Mouse (Mus musculus) lung, postnatal 0 days (tissue): Measurements from ENCODE around the gene Psd4. TPM values are rescaled to one million over a fixed set of nuclear protein-coding genes. Genes with fewer than 3 reads are reported as not detected.

Experiments
- ATAC-seq: fragments of 200-750 bp; cut with Nextera tagmentation; 2 replicates; pipeline ENCODE4 v1.8.0; 2017; ENCODE audit warnings: moderate library complexity
- DNase-seq: peaks from one replicate; pipeline ENCODE4 v3.0.0-alpha.2; 2016; ENCODE audit warnings: low spot score
- H3K27ac ChIP-seq: fragments of 300-500 bp; sonication (generic); 2 replicates; pipeline ENCODE4 v1.5.1; 2014; ENCODE audit warnings: antibody characterized with exemption, mild to moderate bottlenecking, low read length, mixed read lengths
- H3K27me3 ChIP-seq: fragments of 300-500 bp; sonication (generic); replicated peaks from 2 replicates; pipeline ENCODE4 v1.6.1; 2014; ENCODE audit warnings: low read length, mixed read lengths; ENCODE audit not compliant: insufficient read depth
- H3K36me3 ChIP-seq: fragments of 300-500 bp; sonication (generic); 2 replicates; pipeline ENCODE4 v1.6.1; 2014; ENCODE audit warnings: low read length, mixed read lengths; ENCODE audit not compliant: insufficient read depth
- H3K4me1 ChIP-seq: fragments of 300-500 bp; sonication (generic); 2 replicates; pipeline ENCODE4 v1.6.1; 2014; ENCODE audit warnings: antibody characterized with exemption, low read depth, low read length, mixed read lengths; ENCODE audit not compliant: insufficient read depth
- H3K4me2 ChIP-seq: fragments of 300-500 bp; sonication (generic); replicated peaks from 2 replicates; pipeline ENCODE4 v1.6.1; 2014; ENCODE audit warnings: low read depth, mild to moderate bottlenecking, low read length, moderate library complexity, mixed read lengths
- H3K4me3 ChIP-seq: fragments of 300-500 bp; sonication (generic); 2 replicates; pipeline ENCODE4 v1.5.1; 2014; ENCODE audit warnings: low read depth, low read length
- H3K9ac ChIP-seq: fragments of 300-500 bp; sonication (generic); replicated peaks from 2 replicates; pipeline ENCODE4 v1.6.1; 2014; ENCODE audit warnings: low read depth, mild to moderate bottlenecking
- H3K9me3 ChIP-seq: fragments of 300-500 bp; sonication (generic); 2 replicates; pipeline ENCODE4 v1.6.1; 2016; ENCODE audit warnings: low read length, mixed read lengths
- CTCF ChIP-seq: IDR thresholded peaks from 2 replicates; pipeline ENCODE4 v1.5.1; 2016; ENCODE audit warnings: antibody characterized with exemption, mild to moderate bottlenecking
- EP300 ChIP-seq: IDR thresholded peaks from 2 replicates; pipeline ENCODE4 v1.6.1; 2016; ENCODE audit warnings: antibody characterized with exemption, mild to moderate bottlenecking, control low read depth
- WGBS: fragments of 180-500 bp; shearing (Covaris S2); extraction: QIAGEN DNeasy Blood & Tissue Kit; methylation state at CpG from one replicate; pipeline ENCODE4 v1.1.7; 2014; 5-methylcytosine and 5-hydroxymethylcytosine counted together
- polyA plus RNA-seq: library from polyadenylated mRNA; unstranded; fragments of >200 nt; fragmentation: Nextera tagmentation; extraction: Ambion mirVana; gene quantifications from 2 replicates; pipeline ENCODE4 v1.2.1, GENCODE M21; 2015

Psd4 gene
- polyA plus RNA-seq, 1 experiment from 2014 or later, result 3.0 TPM

DNA sequence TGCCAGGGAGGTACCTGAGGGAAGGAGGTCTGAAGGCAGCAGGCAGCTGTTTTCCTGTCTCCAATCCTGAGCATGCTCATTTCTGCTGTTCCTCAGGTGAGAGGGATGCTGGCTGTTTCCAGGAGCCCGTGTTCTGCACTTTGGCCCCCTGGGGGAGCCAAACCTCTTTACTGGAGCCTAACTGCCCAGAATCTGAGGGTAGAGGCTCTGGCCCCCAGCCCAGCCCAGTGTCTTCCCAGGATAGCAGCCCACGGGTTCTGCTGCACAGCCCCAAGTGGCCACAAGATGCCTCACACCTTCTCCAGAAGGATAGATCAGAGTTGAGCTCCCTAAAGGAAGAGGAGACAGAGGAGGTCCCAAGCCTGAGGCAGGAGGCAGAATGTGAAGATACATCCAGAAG is 29.7 kb downstream of the Psd4 start:
- TF ChIP-seq EP300, result no peak
- no peak for TF ChIP-seq CTCF
- WGBS, result 0% methylated on average over 2 of the region's 2 CpGs
- ATAC-seq, result no peak

GRCm38 (mm10) chr2:24400711-24401110 is 33.3 kb downstream of the Psd4 start:
- Histone ChIP-seq H3K9ac (no peak overlapping the region), H3K36me3 (no peaks in the 10 kb centered on the region), H3K9me3 (no peaks in the 10 kb centered on the region), H3K4me2 (no peak overlapping the region), H3K27me3 (0 out of 2 replicates have a peak, but pooled peaks cover 3% of the 10 kb centered on the region), H3K4me1 (no peaks in the 10 kb centered on the region; the same call in 1 of the 2 replicates), H3K4me3 (no peak overlapping the region), H3K27ac (no peak overlapping the region)
- TF ChIP-seq EP300, result no peak
- TF ChIP-seq CTCF, result no peak
- ATAC-seq (no peak), DNase-seq (no peak)
- 72% methylated on average over 3 of the region's 3 CpGs for WGBS

More for the DNA sequence above, 29.7 kb downstream of the Psd4 start:
- Histone ChIP-seq H3K4me1 (no peaks in the 10 kb centered on the region), H3K36me3 (no peaks in the 10 kb centered on the region), H3K9ac (no peak overlapping the region), H3K9me3 (no peaks in the 10 kb centered on the region), H3K4me3 (no peak overlapping the region), H3K27me3 (no peaks in the 10 kb centered on the region), H3K27ac (no peak overlapping the region), H3K4me2 (no peak overlapping the region)
- no peak for DNase-seq

GRCm38 (mm10) chr2:24405345-24406012 is 38.1 kb downstream of the Psd4 start:
- Histone ChIP-seq H3K9me3 (no peaks in the 10 kb centered on the region), H3K27me3 (0 out of 2 replicates have a peak, but pooled peaks cover 3% of the 10 kb centered on the region), H3K27ac (no peak overlapping the region), H3K9ac (no peak overlapping the region), H3K4me1 (no peaks in the 10 kb centered on the region; the same call in 1 of the 2 replicates), H3K4me2 (peak overlapping the region; percentile 29), H3K36me3 (no peaks in the 10 kb centered on the region), H3K4me3 (no peak overlapping the region)
- TF ChIP-seq CTCF (peak; percentile 92), EP300 (no peak)
- ATAC-seq, result peak; percentile 81
- peak; percentile 87 for DNase-seq
- 13% methylated on average over 23 of the region's 23 CpGs for WGBS

DNA sequence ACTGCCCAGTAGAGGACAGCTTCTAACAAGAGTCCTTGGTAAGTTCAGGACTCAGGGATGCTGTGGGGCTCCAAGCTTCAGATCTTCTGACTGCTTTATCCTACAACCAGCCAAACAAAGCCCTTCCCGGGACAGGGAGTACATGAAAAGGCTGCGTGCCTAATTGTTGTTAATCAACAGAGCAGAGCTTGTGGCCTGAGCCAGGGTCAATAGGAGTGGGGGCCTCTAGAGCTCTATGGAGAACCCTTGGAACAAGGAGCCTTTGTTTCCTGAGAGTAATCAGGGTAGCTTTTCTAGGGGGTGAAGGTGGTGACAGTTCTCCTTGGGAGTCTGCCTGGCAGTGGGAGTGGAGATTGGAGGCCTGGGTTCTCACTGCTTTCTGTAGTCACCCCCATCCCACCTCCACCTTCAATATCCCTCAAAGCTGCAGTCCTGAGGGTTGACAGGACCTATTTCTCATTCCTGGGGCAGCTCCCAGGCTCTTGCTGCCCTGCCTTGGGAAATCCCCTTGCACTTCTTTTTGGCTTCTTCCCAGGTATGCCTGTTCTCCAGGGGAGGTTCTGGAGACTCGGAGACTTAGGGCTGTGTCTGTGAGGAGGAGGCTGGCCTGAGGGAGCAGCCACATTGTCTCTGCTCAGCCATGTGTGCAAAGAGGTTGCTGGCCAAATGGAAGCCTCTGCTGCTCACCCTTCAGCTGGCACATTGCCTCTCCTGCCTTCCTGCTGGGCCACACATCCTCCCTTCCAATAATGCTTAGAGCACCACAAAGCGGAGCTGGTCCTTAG is 40.5 kb downstream of the Psd4 start:
- Histone ChIP-seq H3K4me1 (no peaks in the 10 kb centered on the region; the same call in 1 of the 2 replicates), H3K9ac (no peak overlapping the region), H3K4me3 (no peak overlapping the region), H3K36me3 (no peaks in the 10 kb centered on the region), H3K4me2 (no peak overlapping the region), H3K27me3 (0 out of 2 replicates have a peak, but pooled peaks cover 3% of the 10 kb centered on the region), H3K27ac (no peak overlapping the region), H3K9me3 (no peaks in the 10 kb centered on the region)
- TF ChIP-seq CTCF, result no peak
- no peak for TF ChIP-seq EP300
- WGBS, result 52% methylated on average over 4 of the region's 4 CpGs
- no peak for ATAC-seq
- DNase-seq, result no peak

DNA sequence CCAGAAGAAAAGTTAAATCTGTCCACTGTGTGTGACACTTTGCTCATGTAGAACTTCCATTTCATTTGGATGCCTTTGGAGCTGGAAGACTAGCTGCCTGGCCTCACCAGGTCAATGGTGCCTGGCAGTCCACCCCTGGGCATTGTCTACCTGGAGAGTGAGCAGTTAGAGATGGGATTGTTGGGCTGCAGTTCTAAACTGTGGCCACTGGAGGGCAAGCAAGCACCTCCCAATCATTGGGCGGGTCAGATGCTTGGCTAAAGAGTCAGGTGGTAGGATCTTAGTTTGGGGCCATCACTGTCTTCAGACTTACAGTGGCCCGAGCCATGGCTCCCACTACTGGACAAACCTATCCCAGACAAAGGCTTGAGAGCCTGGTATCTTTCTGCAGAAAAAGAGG is 41.8 kb downstream of the Psd4 start:
- H3K4me3 ChIP-seq, result no peak overlapping the region
- DNase-seq (peak; percentile 71), ATAC-seq (peak; percentile 46)
- TF ChIP-seq CTCF, result peak; percentile 98
- no peak for TF ChIP-seq EP300
- H3K4me2 ChIP-seq, result no peak overlapping the region
- no peak overlapping the region for H3K27ac ChIP-seq
- no peaks in the 10 kb centered on the region for H3K9me3 ChIP-seq
- no peaks in the 10 kb centered on the region; the same call in 1 of the 2 replicates for H3K4me1 ChIP-seq
- 0 out of 2 replicates have a peak, but pooled peaks cover 3% of the 10 kb centered on the region for H3K27me3 ChIP-seq
- H3K9ac ChIP-seq, result no peak overlapping the region
- WGBS, result 0% methylated on average over 2 of the region's 2 CpGs
- no peaks in the 10 kb centered on the region for H3K36me3 ChIP-seq

- no peaks in the 10 kb centered on the region for H3K9me3 ChIP-seq
- no peak overlapping the region for H3K9ac ChIP-seq
- WGBS, result 38% methylated on average over 3 of the region's 3 CpGs
- H3K27ac ChIP-seq, result no peak overlapping the region
- H3K4me2 ChIP-seq, result no peak overlapping the region
- no peaks in the 10 kb centered on the region for H3K27me3 ChIP-seq
- peak; percentile 50 for ATAC-seq
- H3K4me1 ChIP-seq, result no peaks in the 10 kb centered on the region
- TF ChIP-seq CTCF, result no peak
- no peak for TF ChIP-seq EP300
- no peaks in the 10 kb centered on the region for H3K36me3 ChIP-seq
- peak; percentile 35 for DNase-seq
- no peak overlapping the region for H3K4me3 ChIP-seq
Measured at GRCm38 (mm10) chr2:24413172-24413571, 45.8 kb downstream of the Psd4 start.
